Mouse (Mus musculus): Measurements from ENCODE around the gene Rnf41. TPM values are rescaled to one million over a fixed set of nuclear protein-coding genes. Genes with fewer than 3 reads are reported as not detected.

The Rnf41 gene
- polyA plus RNA-seq, 1 experiment from 2014 or later: 40.8 TPM

- Histone ChIP-seq H3K9me3 (no peaks in the 10 kb centered on the region), H3K36me3 (peaks cover 19% of the 10 kb centered on the region), H3K4me2 (peak overlapping the region; percentile 66), H3K4me3 (peak overlapping the region; percentile 88), H3K4me1 (peaks cover 13% of the 10 kb centered on the region), H3K9ac (peak overlapping the region; percentile 95), H3K27me3 (no peaks in the 10 kb centered on the region), H3K27ac (peak overlapping the region; percentile 96)
- under 1% methylated on average over 29 of the region's 29 CpGs for WGBS
- peak; percentile 66 for ATAC-seq (ENCODE audit: insufficient number of reproducible peaks, low FRiP score, low TSS enrichment, low read depth)
These were observed 46.9 kb downstream of the Rnf41 start for GRCm38 (mm10) chr10:128458348-128458718.

DNA sequence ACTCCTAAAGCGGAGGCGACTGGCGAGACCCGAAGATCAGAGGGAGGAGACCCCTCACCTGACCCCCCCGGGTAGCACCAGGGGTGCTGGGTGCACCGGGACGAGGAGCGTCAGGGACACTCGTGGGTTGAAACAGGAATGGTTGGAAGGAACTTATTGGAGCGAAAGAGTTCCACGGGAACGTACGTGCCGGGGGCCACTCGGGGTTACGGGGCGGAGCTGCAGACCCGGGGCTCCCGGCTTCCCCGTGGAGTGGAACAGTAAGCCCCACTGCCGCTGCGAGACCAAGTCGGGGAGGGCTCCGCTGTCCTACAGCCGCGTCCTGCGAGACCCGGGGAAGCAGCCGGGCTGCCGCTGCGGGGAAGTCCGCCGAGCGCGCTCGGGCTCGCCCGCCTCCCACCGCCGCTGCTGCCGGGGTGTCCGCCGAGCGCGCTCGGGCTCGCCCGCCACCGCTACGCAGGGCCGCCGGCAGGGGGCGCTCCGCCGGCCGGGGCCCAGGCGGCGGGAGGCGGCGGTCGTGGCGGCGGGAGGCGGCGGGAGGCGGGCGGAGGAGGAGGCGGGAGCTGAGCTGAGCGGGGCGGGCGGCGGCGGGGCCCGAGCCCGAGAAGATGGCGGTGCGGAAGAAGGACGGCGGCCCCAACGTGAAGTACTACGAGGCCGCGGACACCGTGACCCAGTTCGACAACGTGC, 47.4 kb downstream of the Rnf41 start, which contains the start of gene Smarcc2:
Gene Smarcc2 (plus strand): TSS at position 530 of the 690 bp plus-strand sequence.
- under 1% methylated on average over 58 of the region's 86 CpGs for WGBS
- H3K27me3 ChIP-seq: no peaks in the 10 kb centered on the region
- H3K9me3 ChIP-seq: no peaks in the 10 kb centered on the region
- H3K4me1 ChIP-seq: peaks cover 13% of the 10 kb centered on the region
- H3K4me2 ChIP-seq: peak within 1 kb of the TSS; percentile 66
- H3K9ac ChIP-seq: peak within 1 kb of the TSS; percentile 95
- H3K4me3 ChIP-seq: peak within 1 kb of the TSS; percentile 88
- peak within 1 kb of the TSS; percentile 96 for H3K27ac ChIP-seq
- peaks cover 25% of the 10 kb centered on the region for H3K36me3 ChIP-seq
- ATAC-seq (ENCODE audit: insufficient number of reproducible peaks, low FRiP score, low TSS enrichment, low read depth): peak; percentile 84

- Histone ChIP-seq H3K9ac (peak overlapping the region; percentile 95), H3K27me3 (no peaks in the 10 kb centered on the region), H3K4me3 (peak overlapping the region; percentile 88), H3K27ac (peak overlapping the region; percentile 96), H3K4me1 (peaks cover 13% of the 10 kb centered on the region), H3K36me3 (peaks cover 32% of the 10 kb centered on the region), H3K4me2 (peak overlapping the region; percentile 66), H3K9me3 (no peaks in the 10 kb centered on the region)
- under 1% methylated on average over 43 of the region's 67 CpGs for WGBS
- peak; percentile 17; the same call in 1 of the 2 replicates for ATAC-seq (ENCODE audit: insufficient number of reproducible peaks, low FRiP score, low TSS enrichment, low read depth)
These were observed 48.2 kb downstream of the Rnf41 start for GRCm38 (mm10) chr10:128459409-128460269.

DNA sequence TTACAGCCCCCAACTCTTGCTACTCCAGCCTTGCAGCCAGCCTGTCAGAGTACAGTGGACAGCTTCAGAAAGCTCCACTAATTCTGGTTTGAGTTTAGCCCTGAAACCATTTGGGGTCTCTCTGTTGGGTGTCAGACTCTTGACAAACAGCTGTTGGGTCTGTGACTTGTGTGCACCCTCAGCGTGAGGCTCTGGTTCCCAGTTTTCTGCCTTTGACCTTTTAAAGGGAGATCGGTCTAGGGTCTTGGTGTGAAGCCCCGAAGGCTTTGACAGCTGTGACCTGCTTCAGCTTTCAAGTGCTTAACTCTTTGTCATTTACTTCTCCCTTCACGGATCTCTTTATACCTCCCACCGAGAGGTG, 48.8 kb downstream of the Rnf41 start:
- H3K36me3 ChIP-seq: peaks cover 37% of the 10 kb centered on the region
- H3K27me3 ChIP-seq: no peaks in the 10 kb centered on the region
- peaks cover 13% of the 10 kb centered on the region for H3K4me1 ChIP-seq
- no peak for ATAC-seq (ENCODE audit: insufficient number of reproducible peaks, low FRiP score, low TSS enrichment, low read depth)
- peak overlapping the region; percentile 88 for H3K4me3 ChIP-seq
- peak overlapping the region; percentile 96 for H3K27ac ChIP-seq
- no peaks in the 10 kb centered on the region for H3K9me3 ChIP-seq
- 2% methylated on average over 5 of the region's 5 CpGs for WGBS
- peak overlapping the region; percentile 95; the same call in 1 of the 2 replicates for H3K9ac ChIP-seq
- H3K4me2 ChIP-seq: peak overlapping the region; percentile 66

- Histone ChIP-seq H3K4me3 (no peak overlapping the region), H3K36me3 (peaks cover 88% of the 10 kb centered on the region), H3K27ac (no peak overlapping the region), H3K4me1 (no peaks in the 10 kb centered on the region), H3K9ac (no peak overlapping the region), H3K27me3 (no peaks in the 10 kb centered on the region), H3K9me3 (no peaks in the 10 kb centered on the region), H3K4me2 (no peak overlapping the region)
- no peak for ATAC-seq (ENCODE audit: insufficient number of reproducible peaks, low FRiP score, low TSS enrichment, low read depth)
- 89% methylated on average over 12 of the region's 12 CpGs for WGBS
These were observed 62.9 kb downstream of the Rnf41 start for GRCm38 (mm10) chr10:128474366-128474765.

DNA sequence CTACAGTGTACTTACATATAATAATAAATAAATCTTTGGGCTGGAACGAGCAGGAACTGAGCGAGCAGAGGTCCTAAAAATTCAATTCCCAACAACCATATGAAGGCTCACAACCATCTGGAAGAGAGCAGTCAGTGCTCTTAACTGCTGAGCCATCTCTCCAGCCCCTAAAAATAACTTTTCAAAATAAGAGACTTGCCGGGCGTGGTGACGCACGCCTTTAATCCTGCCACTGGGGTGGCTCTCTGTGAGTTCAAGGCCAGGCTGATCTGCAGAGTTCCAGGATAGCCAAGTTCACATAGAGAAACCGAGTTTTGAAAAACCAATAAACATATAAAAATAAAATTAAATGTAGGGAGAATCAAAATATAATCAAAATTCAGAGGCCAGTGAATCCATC, 74.9 kb downstream of the Rnf41 start:
- ATAC-seq (ENCODE audit: insufficient number of reproducible peaks, low FRiP score, low TSS enrichment, low read depth): no peak
- no peak overlapping the region for H3K27ac ChIP-seq
- no peaks in the 10 kb centered on the region for H3K9me3 ChIP-seq
- H3K9ac ChIP-seq: no peak overlapping the region
- no peaks in the 10 kb centered on the region for H3K27me3 ChIP-seq
- WGBS: 85% methylated on average over 7 of the region's 7 CpGs
- H3K4me3 ChIP-seq: no peak overlapping the region
- H3K4me2 ChIP-seq: no peak overlapping the region
- H3K36me3 ChIP-seq: peaks cover 92% of the 10 kb centered on the region
- H3K4me1 ChIP-seq: peaks cover 19% of the 10 kb centered on the region

DNA sequence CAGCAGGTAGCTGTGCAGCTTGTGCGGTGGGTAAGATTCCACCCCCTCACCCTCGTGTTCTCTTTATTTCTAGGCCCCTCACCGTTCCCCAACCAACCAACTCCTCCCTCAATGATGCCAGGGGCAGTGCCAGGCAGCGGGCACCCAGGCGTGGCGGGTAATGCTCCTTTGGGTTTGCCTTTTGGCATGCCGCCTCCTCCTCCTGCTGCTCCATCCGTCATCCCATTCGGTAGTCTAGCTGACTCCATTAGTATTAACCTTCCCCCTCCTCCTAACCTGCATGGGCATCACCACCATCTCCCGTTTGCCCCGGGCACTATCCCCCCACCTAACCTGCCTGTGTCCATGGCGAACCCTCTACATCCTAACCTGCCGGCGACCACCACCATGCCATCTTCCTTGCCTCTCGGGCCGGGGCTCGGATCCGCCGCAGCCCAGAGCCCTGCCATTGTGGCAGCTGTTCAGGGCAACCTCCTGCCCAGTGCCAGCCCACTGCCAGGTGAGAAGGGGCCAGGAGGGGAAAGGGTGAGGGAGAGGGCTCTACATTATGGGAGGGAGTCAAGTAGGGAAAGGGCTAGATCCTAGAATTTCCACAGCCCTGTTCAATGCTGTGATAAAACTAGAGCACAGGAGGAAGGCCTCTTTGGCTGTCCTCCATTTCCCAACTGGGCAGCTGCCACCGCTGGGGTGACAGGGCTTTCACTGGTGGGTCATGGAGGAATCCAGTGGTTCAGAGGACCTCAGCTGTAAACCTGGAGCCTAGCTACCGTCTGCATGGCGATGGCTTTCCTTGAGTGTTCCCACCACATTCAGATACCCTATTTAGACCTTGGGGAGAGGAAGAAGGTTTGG, 76.6 kb downstream of the Rnf41 start:
- Histone ChIP-seq H3K9ac (no peak overlapping the region), H3K36me3 (peaks cover 81% of the 10 kb centered on the region), H3K4me1 (peaks cover 31% of the 10 kb centered on the region), H3K9me3 (no peaks in the 10 kb centered on the region), H3K4me2 (no peak overlapping the region), H3K27ac (0 out of 2 replicates have a peak overlapping the region, but pooled peaks have one; percentile 24), H3K4me3 (no peak overlapping the region), H3K27me3 (no peaks in the 10 kb centered on the region)
- WGBS: 90% methylated on average over 22 of the region's 22 CpGs
- ATAC-seq (ENCODE audit: insufficient number of reproducible peaks, low FRiP score, low TSS enrichment, low read depth): no peak

DNA sequence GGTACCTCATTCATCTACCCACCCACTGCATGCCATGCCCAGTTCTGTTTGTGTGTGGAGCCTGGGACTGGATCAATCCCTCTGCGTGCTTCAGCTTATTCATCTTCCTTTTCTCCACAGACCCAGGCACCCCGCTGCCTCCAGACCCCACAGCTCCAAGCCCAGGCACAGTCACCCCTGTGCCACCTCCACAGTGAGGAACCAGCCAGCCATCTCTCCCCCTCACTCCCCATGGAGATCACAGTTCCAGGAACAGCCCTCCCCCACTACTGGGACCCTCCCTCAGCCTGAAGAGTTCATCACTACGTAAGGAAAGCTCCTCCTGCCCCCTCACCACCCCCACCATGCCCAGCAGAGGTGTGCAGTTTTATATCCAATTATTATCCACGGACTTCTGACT, 77.3 kb downstream of the Rnf41 start:
- Histone ChIP-seq H3K9ac (no peak overlapping the region), H3K4me3 (no peak overlapping the region), H3K4me1 (peaks cover 31% of the 10 kb centered on the region), H3K36me3 (peaks cover 74% of the 10 kb centered on the region), H3K27ac (0 out of 2 replicates have a peak overlapping the region, but pooled peaks have one; percentile 24), H3K4me2 (no peak overlapping the region), H3K9me3 (no peaks in the 10 kb centered on the region), H3K27me3 (no peaks in the 10 kb centered on the region)
- WGBS: 76% methylated on average over 4 of the region's 4 CpGs
- no peak for ATAC-seq (ENCODE audit: insufficient number of reproducible peaks, low FRiP score, low TSS enrichment, low read depth)

DNA sequence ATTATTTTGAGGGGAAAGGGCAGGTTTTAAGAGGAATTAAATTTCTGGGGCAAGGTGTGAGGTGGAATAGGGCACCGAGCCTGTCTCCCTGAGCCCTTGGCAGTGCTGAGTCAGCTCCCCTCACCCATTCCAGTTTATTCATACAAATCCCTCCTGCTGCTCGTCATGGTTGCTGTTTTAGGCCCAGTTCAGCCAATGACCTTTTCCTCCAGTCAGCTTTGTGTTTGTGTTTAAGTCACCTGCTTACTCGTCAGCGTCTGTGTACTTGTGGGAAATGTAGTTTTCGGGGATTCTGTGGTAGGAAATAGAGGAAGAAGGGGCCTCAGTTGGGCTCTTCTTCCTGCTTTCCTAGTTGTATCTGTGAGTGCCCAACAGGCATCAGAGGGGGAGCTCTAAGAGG, 77.9 kb downstream of the Rnf41 start:
- WGBS: 67% methylated on average over 5 of the region's 5 CpGs
- no peak for ATAC-seq (ENCODE audit: insufficient number of reproducible peaks, low FRiP score, low TSS enrichment, low read depth)
- Histone ChIP-seq H3K9me3 (no peaks in the 10 kb centered on the region), H3K27me3 (no peaks in the 10 kb centered on the region), H3K4me1 (peaks cover 31% of the 10 kb centered on the region), H3K4me2 (no peak overlapping the region), H3K36me3 (peaks cover 68% of the 10 kb centered on the region), H3K27ac (no peak overlapping the region; the same call in 1 of the 2 replicates), H3K9ac (no peak overlapping the region), H3K4me3 (no peak overlapping the region)

- Histone ChIP-seq H3K27me3 (no peaks in the 10 kb centered on the region), H3K9me3 (no peaks in the 10 kb centered on the region), H3K4me1 (peaks cover 35% of the 10 kb centered on the region), H3K36me3 (peaks cover 65% of the 10 kb centered on the region), H3K9ac (no peak overlapping the region), H3K4me3 (no peak overlapping the region), H3K27ac (peak overlapping the region; percentile 75), H3K4me2 (no peak overlapping the region)
- no peak for ATAC-seq (ENCODE audit: insufficient number of reproducible peaks, low FRiP score, low TSS enrichment, low read depth)
- WGBS: 48% methylated on average over 4 of the region's 4 CpGs
These were observed 78.3 kb downstream of the Rnf41 start for GRCm38 (mm10) chr10:128489785-128490184.

- Histone ChIP-seq H3K4me3 (0 out of 2 replicates have a peak overlapping the region, but pooled peaks have one; percentile 3), H3K4me1 (peaks cover 40% of the 10 kb centered on the region), H3K27me3 (no peaks in the 10 kb centered on the region), H3K36me3 (peaks cover 65% of the 10 kb centered on the region), H3K9ac (no peak overlapping the region), H3K9me3 (no peaks in the 10 kb centered on the region), H3K4me2 (no peak overlapping the region), H3K27ac (peak overlapping the region; percentile 75)
- 43% methylated on average over 5 of the region's 5 CpGs for WGBS
- no peak for ATAC-seq (ENCODE audit: insufficient number of reproducible peaks, low FRiP score, low TSS enrichment, low read depth)
These were observed 78.8 kb downstream of the Rnf41 start for GRCm38 (mm10) chr10:128490232-128490631.

Measured in limb, embryonic 15.5 days (tissue).